Mouse (Mus musculus) forebrain, embryonic 12.5 days (tissue): ENCODE measurements around the gene Ugt2a2. TPM values are rescaled to one million over a fixed set of nuclear protein-coding genes. Genes with fewer than 3 reads are reported as not detected.
"Not testable (repeated sequence)": the region's sequence is repeated elsewhere in the genome, so short reads cannot be mapped to it uniquely, and the experiment has no call there.

ENCODE experiments used
- ATAC-seq: fragments of 200-750 bp; cut with Nextera tagmentation; 2 replicates; pipeline ENCODE4 v1.8.0; 2017; ENCODE audit warnings: moderate TSS enrichment; ENCODE audit not compliant: low FRiP score
- H3K27ac ChIP-seq: fragments of 300-500 bp; sonication (generic); 2 replicates; pipeline ENCODE4 v1.5.1; 2016; ENCODE audit warnings: mild to moderate bottlenecking
- H3K27me3 ChIP-seq: fragments of 300-500 bp; sonication (generic); 2 replicates; pipeline ENCODE4 v1.6.1; 2016; ENCODE audit warnings: mild to moderate bottlenecking
- H3K36me3 ChIP-seq: fragments of 300-500 bp; sonication (generic); replicated peaks from 2 replicates; pipeline ENCODE4 v1.6.1; 2016; ENCODE audit warnings: mild to moderate bottlenecking
- H3K4me1 ChIP-seq: fragments of 300-500 bp; sonication (generic); 2 replicates; pipeline ENCODE4 v1.6.1; 2016
- H3K4me2 ChIP-seq: fragments of 300-500 bp; sonication (generic); 2 replicates; pipeline ENCODE4 v1.6.1; 2016; ENCODE audit warnings: mild to moderate bottlenecking, moderate library complexity
- H3K4me3 ChIP-seq: fragments of 300-500 bp; sonication (generic); replicated peaks from 2 replicates; pipeline ENCODE4 v1.5.1; 2016; ENCODE audit warnings: mild to moderate bottlenecking
- H3K9ac ChIP-seq: fragments of 300-500 bp; sonication (generic); 2 replicates; pipeline ENCODE4 v1.6.1; 2016; ENCODE audit warnings: mild to moderate bottlenecking
- H3K9me3 ChIP-seq: fragments of 300-500 bp; sonication (generic); 2 replicates; pipeline ENCODE4 v1.6.1; 2016
- WGBS: fragments of 180-500 bp; shearing (Covaris S2); methylation state at CpG from one replicate; pipeline ENCODE4 v1.1.7; 2016; 5-methylcytosine and 5-hydroxymethylcytosine counted together
- polyA plus RNA-seq: library from polyadenylated mRNA; unstranded; fragments of >200 nt; fragmentation: Nextera tagmentation; extraction: Ambion mirVana; gene quantifications from 2 replicates; pipeline ENCODE4 v1.2.1, GENCODE M21; 2016

The Ugt2a2 gene
- polyA plus RNA-seq, 1 experiment from 2014 or later, result not detected

GRCm38 (mm10) chr5:87436264-87436663 lies 45.8 kb downstream of the Ugt2a2 start:
- H3K9me3 ChIP-seq, result no peaks in the 10 kb centered on the region
- H3K4me2 ChIP-seq, result no peak overlapping the region
- H3K27ac ChIP-seq, result no peak overlapping the region
- 54% methylated on average over 3 of the region's 3 CpGs for WGBS
- no peak overlapping the region for H3K9ac ChIP-seq
- H3K4me3 ChIP-seq, result no peak overlapping the region
- no peak for ATAC-seq
- no peaks in the 10 kb centered on the region for H3K36me3 ChIP-seq
- H3K4me1 ChIP-seq, result no peaks in the 10 kb centered on the region
- no peaks in the 10 kb centered on the region for H3K27me3 ChIP-seq

- no peak overlapping the region for H3K27ac ChIP-seq
- no peaks in the 10 kb centered on the region for H3K27me3 ChIP-seq
- H3K36me3 ChIP-seq, result no peaks in the 10 kb centered on the region
- H3K9me3 ChIP-seq, result no peaks in the 10 kb centered on the region
- H3K4me3 ChIP-seq, result no peak overlapping the region
- H3K4me1 ChIP-seq, result no peaks in the 10 kb centered on the region
- H3K4me2 ChIP-seq, result no peak overlapping the region
- no peak for ATAC-seq
- 92% methylated on average over 3 of the region's 3 CpGs for WGBS
- H3K9ac ChIP-seq, result no peak overlapping the region
These were observed 56.4 kb downstream of the Ugt2a2 start for GRCm38 (mm10) chr5:87425676-87426075.

- 89% methylated on average over 1 of the region's 2 CpGs for WGBS
- ATAC-seq, H3K4me1 ChIP-seq, H3K4me3 ChIP-seq, H3K27me3 ChIP-seq, H3K4me2 ChIP-seq, H3K36me3 ChIP-seq, H3K9me3 ChIP-seq, H3K27ac ChIP-seq, H3K9ac ChIP-seq: not testable (repeated sequence)
These were observed 58.0 kb downstream of the Ugt2a2 start, which contains the start of gene Ugt2b38 for GRCm38 (mm10) chr5:87424041-87424440. TSS of gene Ugt2b38 (minus strand) at chr5:87424203.

Other genes starting within 250 kb of the Ugt2a2 start
- not detected in 2 replicates for gene Ugt2b37, start 227.5 kb downstream of the Ugt2a2 start, polyA plus RNA-seq
- gene Ugt2a3, start 145.1 kb downstream of the Ugt2a2 start, polyA plus RNA-seq, result not detected in 2 replicates
- gene Ugt2b38, start 58.1 kb downstream of the Ugt2a2 start, polyA plus RNA-seq, result not detected in 2 replicates
- not detected in 2 replicates for gene Gm43638, start 4.5 kb upstream of the Ugt2a2 start, polyA plus RNA-seq
- gene Ugt2a1, start 8.6 kb upstream of the Ugt2a2 start, polyA plus RNA-seq, result 3.2 and 12.1 TPM in 2 replicates
- 0.21 TPM in 1 of 2 replicates, not detected in the other for gene Sult1b1, start 55.9 kb upstream of the Ugt2a2 start, polyA plus RNA-seq
- 0.24 and 0.26 TPM in 2 replicates for gene Sult1d1, start 86.8 kb upstream of the Ugt2a2 start, polyA plus RNA-seq
- gene Sult1e1, start 109.3 kb upstream of the Ugt2a2 start, polyA plus RNA-seq, result 3.0 and 7.4 TPM in 2 replicates
- not detected in 2 replicates for gene Csn1s1, start 183.9 kb upstream of the Ugt2a2 start, polyA plus RNA-seq
- not detected in 2 replicates for gene Csn2, start 217.4 kb upstream of the Ugt2a2 start, polyA plus RNA-seq